Mouse (Mus musculus) right cerebral cortex, postnatal 36 days (tissue): ENCODE results near the gene Bcap29.
"Not testable (repeated sequence)": the region's sequence is repeated elsewhere in the genome, so short reads cannot be mapped to it uniquely, and the experiment has no call there.

Source experiments
- DNase-seq, 2 experiments: peaks; one replicate each; pipeline ENCODE4 v3.0.0; 2022; ENCODE audit warnings: low spot score in 2 of 2, mixed read lengths in 1 of 2

The Bcap29 gene

DNA sequence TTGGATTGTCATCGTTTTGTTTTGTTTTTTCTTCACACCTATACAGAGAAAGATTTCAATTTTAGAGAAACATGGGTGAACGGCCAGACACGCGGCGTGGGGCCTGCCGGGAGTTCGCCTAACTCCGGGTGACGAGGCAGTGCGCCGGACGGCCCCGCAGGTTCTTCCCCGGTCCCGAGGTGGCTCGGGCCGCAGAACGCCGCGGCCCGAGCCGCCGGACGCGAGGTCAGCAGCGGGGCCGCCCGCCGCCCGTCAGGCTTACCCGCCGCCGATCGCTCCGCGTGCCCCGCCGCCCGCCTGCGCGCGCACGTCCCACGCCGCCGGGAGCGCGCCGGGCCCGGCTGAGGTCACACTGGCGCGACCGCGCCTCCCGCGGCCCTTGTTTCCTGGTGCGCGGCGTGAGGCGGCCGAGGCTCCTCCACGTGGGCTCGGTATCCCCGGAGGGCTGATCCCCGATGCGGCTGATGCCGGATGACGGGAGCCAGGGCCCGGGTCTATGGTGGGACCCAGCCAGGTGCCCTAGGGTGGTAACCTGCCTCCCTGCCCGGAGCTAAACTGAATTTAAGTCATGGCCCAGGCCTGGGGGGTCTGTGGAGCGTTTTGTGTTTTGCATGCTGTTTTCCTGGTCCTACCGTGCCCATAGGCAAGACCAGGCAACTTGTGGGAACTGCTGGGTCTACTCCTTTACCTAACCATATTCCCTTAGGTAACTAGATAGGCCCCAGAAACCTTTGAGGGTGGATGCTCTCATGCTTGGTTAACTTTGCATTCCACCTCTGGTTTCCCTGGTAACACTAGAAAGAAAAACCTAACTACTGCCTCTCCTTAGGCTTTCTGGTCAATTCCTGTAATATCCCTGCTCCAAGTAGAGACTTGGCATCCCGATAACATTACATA lies at the start of gene Bcap29:
Gene Bcap29 (minus strand): TSS at position 316 of the 897 bp plus-strand sequence.
- peak; percentile 14 to 25 for DNase-seq

GRCm38 (mm10) chr12:31667187-31667586 lies 32.7 kb upstream of the Bcap29 start:
- DNase-seq, result no peak

- DNase-seq, result no peak
Observed at GRCm38 (mm10) chr12:31665999-31666398, 31.5 kb upstream of the Bcap29 start.

DNA sequence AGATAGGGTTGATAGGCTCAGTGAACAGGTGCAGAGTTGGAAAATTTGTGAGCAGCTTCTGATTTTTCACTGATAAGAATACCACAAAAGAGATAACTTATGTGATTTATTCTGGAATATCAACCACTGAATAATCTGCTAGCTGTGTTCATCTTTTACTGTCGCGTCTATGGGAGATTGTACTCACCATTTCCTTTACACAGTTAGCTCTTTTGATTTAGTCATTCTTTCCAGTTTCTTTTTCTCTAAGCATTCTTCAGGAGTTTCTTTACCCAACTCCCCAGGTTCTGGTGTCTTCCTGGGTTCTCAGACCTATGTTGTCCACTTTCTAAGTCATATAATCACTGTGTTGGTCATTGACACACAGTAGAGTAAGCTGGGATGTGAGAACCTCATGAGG lies 22.4 kb upstream of the Bcap29 start:
- no peak for DNase-seq

DNA sequence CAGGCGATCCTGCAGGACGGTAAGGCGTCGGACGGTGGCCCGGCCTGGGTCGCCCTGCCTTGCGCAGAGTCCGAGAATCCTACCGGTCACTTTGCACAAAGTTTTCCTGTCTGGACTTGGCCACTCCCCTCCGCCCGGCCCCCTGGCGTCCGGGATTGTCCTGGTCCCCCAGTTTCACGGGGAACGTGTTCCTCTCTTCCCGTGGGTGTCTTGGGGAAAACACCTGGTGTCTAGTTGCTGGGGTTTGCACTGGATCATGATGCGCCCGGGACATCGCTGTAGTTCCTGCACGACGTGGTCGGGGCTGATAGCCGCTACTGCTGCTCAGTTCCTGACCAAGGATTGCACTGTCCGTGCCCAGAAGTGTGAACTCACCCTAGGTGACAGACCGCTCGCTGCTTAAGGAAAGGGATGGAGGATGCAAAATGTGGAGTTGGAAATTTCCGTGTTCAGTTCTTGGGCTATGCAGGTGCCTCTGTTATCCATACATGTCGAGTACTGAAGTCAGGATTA lies 20.6 kb upstream of the Bcap29 start:
- no peak for DNase-seq

DNA sequence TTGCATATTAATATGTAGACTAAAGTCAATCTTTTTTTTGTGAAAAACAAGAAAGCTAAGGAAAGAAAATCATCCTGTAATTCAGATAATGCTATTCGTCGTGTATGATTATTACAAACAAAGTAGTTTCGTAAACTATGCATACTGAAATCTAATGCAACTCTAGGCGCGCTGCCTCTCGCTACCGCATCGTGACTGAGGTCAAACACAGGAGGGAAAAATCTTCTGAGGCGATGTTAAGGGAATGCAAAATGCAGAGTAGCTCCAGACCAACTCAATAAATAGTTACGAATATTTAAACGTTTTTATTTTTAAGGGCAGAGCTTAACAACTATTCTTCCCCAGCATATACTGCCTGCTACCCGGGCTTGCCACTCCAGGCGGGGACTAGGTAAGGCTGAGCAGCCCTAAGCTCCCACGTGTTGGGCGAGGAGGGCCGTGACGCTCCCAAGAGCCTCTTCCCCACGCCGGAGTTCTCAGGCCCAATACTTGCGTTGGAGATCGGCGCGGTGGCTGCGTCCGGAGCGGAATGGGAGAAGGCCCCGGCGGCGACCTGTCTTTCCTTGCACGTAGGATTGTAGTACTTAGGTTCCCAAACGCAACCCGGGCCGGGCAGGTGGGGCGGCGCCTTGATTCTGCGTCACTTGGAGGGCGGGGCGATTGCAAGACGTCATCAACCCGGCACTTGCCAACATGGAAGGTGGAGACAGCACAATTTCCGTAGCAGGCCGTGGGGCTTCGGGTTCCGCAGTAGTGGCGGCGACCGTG lies 19.9 kb upstream of the Bcap29 start, which contains the start of the genes Dus4l and Cog5:
Gene Dus4l (minus strand): TSS at position 630 of the 768 bp plus-strand sequence.
Gene Cog5 (plus strand): TSS at position 673 of the 768 bp plus-strand sequence.
- peak; percentile 92 to 94 for DNase-seq

GRCm38 (mm10) chr12:31653611-31654010 lies 19.2 kb upstream of the Bcap29 start:
- no peak for DNase-seq

- DNase-seq, result no peak
Observed at GRCm38 (mm10) chr12:31635240-31635607, 766 bp upstream of the Bcap29 start.

DNA sequence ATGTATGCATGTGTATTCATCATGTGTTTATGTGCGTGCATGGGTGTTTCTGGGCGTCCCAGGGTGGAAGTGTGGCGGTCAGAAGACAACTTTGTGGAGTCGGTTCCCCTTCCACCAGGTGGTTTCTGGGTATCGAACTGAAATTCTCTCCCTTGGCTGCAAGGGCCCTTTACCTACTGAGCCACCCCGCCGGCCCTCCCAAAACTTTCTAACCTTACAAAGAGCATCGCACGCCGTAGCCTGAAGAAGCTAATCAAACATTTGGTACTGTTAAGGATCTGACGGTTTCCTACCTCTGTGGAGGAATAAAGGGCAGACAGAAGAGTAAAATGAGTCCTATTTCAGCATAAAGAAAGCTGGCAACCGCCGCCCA lies 502 bp downstream of the Bcap29 start:
- DNase-seq, result no peak

GRCm38 (mm10) chr12:31628396-31628795 lies 6.1 kb downstream of the Bcap29 start:
- not testable (repeated sequence) for DNase-seq

DNA sequence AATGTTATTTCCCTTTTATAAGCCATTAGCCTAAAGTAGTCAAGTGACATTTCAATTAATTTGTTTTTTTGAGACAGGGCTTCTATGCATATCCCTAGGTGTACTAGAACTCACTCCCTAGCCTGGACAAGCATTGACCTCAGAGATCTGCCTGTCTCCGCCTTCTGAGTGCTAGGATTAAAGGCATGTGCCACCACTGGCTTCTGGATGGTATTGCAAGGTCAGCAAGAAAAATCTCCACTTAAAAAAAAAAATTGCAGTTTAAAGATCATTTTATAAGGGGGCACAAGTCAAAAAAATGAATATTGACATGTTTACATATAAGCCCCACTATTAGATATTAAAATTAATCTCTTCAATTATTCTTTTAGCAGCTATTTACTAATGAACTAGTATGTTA lies 9.4 kb downstream of the Bcap29 start:
- DNase-seq, result no peak

GRCm38 (mm10) chr12:31620106-31620505 lies 14.4 kb downstream of the Bcap29 start:
- no peak for DNase-seq

- DNase-seq, result no peak
Observed at GRCm38 (mm10) chr12:31613353-31613752, 21.1 kb downstream of the Bcap29 start.

DNA sequence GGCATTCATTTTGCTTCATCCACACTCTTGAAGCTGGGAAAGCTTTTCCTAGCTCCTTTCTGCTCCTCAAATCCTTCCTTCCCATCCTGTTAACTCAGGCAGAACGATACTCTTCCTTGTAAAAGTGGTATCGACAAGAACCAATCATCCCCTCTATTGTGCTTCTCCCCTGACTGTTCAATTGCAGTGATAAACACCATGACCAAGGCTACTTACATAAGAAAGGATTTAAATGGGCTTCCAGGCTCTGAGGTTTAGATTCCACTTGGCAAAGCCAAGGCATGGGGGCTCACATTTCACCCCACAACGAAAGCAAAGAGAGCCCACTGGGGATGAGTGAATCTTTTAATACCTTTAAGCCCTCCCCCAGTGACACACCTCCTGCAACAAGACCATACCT lies 26.3 kb downstream of the Bcap29 start:
- DNase-seq, result no peak

DNA sequence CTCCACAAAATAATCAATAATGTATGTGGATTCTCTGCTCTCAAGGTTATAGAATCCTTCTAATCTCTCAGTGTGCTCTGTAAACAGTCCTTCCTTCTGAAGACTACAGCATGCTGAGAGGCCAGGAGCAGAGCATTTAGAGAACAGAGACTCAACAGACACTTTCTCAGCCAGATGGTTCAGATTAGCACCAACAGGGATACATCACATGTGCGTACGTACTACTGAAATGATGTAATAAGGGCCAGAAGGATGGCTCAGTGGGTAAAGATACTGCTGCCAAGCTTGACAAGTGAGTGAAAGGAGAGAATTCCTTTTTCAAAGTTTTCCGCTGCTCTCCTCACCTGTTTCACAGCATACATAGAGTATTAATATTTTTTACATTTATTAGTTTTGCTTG lies 29.6 kb downstream of the Bcap29 start:
- DNase-seq, result no peak

- no peak for DNase-seq
Observed at GRCm38 (mm10) chr12:31603586-31603985, 30.9 kb downstream of the Bcap29 start.

GRCm38 (mm10) chr12:31594296-31594695 lies 40.2 kb downstream of the Bcap29 start:
- DNase-seq, result no peak

DNA sequence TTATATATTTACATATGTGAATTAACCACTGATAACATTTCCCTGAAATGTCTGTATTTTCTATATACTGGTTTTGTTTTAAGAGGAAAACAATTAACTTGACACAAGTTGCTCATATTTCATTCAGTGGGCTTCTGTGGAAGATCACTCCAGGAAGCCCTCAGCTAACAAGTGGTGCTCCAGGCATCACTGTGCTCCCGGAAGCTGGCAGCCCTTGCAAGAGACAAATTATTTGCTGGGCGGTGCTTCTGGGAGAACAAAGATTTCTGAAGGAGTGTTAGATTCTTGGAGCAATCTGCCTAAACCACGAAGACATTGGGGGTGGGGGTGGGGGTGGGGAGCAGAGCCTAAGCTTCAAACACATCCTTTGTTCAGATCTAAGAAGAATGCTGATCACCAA lies 42.4 kb downstream of the Bcap29 start:
- no peak for DNase-seq

GRCm38 (mm10) chr12:31583726-31584125 lies 50.7 kb downstream of the Bcap29 start:
- no peak for DNase-seq

- no peak for DNase-seq
Observed at GRCm38 (mm10) chr12:31582081-31582480, 52.4 kb downstream of the Bcap29 start.

- peak in 1 of 2 experiments; percentile 3 for DNase-seq
Observed at GRCm38 (mm10) chr12:31581319-31581810, 53.1 kb downstream of the Bcap29 start.

DNA sequence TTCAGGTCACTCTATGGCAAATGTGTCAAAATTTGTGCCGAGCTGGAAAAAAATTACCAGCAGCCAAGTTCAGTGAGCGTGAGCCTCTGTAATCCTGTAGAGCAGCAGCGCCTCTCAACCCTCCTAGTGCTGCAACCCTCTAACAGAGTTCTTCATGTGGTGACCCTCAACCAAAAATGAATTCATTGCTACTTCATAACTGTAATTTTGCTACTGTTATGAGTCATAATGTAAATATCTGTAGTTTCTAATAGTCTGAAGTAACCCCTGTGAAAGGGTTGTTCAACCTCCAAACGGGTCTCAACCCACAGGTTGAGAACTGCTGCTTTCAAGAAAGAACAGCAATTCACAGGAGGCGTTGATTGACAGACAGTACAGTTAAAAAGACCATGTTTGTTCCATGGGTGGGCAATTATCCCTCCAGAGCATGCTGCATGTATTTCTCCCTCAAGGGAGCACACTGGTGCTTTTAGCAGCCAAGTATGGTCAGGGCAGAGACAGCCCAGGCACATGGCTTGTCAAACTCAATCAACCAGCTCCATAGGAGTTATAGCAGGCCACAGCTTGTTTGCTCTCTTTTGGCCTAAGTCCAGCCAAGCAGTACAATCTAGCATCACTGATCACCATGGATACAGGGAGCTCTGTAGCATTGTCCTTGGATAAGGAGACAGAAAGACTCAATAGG lies 53.7 kb downstream of the Bcap29 start:
- no peak for DNase-seq
